Mouse (Mus musculus) hindbrain, embryonic 12.5 days (tissue): ENCODE data around the gene Abcb1a. TPM values are rescaled to one million over a fixed set of nuclear protein-coding genes. Genes with fewer than 3 reads are reported as not detected.
"Not testable (repeated sequence)": the region's sequence is repeated elsewhere in the genome, so short reads cannot be mapped to it uniquely, and the experiment has no call there.

Experiments used
- ATAC-seq: fragments of 200-750 bp; cut with Nextera tagmentation; 2 replicates; pipeline ENCODE4 v1.8.0; 2017; ENCODE audit warnings: moderate TSS enrichment; ENCODE audit not compliant: low FRiP score
- H3K27ac ChIP-seq: fragments of 300-500 bp; sonication (generic); 2 replicates; pipeline ENCODE4 v1.5.1; 2016; ENCODE audit warnings: mild to moderate bottlenecking
- H3K27me3 ChIP-seq: fragments of 300-500 bp; sonication (generic); 2 replicates; pipeline ENCODE4 v1.6.1; 2016; ENCODE audit warnings: mild to moderate bottlenecking
- H3K36me3 ChIP-seq: fragments of 300-500 bp; sonication (generic); 2 replicates; pipeline ENCODE4 v1.6.1; 2016; ENCODE audit warnings: mild to moderate bottlenecking
- H3K4me1 ChIP-seq: fragments of 300-500 bp; sonication (generic); 2 replicates; pipeline ENCODE4 v1.6.1; 2016
- H3K4me2 ChIP-seq: fragments of 300-500 bp; sonication (generic); replicated peaks from 2 replicates; pipeline ENCODE4 v1.6.1; 2016; ENCODE audit warnings: mild to moderate bottlenecking
- H3K4me3 ChIP-seq: fragments of 300-500 bp; sonication (generic); 2 replicates; pipeline ENCODE4 v1.5.1; 2016; ENCODE audit warnings: mild to moderate bottlenecking
- H3K9ac ChIP-seq: fragments of 300-500 bp; sonication (generic); 2 replicates; pipeline ENCODE4 v1.6.1; 2016; ENCODE audit warnings: mild to moderate bottlenecking, moderate library complexity
- H3K9me3 ChIP-seq: fragments of 300-500 bp; sonication (generic); replicated peaks from 2 replicates; pipeline ENCODE4 v1.6.1; 2016; ENCODE audit warnings: mild to moderate bottlenecking
- WGBS: fragments of 180-500 bp; shearing (Covaris S2); methylation state at CpG from one replicate; pipeline ENCODE4 v1.1.7; 2016; 5-methylcytosine and 5-hydroxymethylcytosine counted together
- polyA plus RNA-seq: library from polyadenylated mRNA; unstranded; fragments of >200 nt; fragmentation: Nextera tagmentation; extraction: Ambion mirVana; gene quantifications from 2 replicates; pipeline ENCODE4 v1.2.1, GENCODE M21; 2016

Gene Abcb1a
- polyA plus RNA-seq, 1 experiment from 2014 or later = 0.48 TPM

- ATAC-seq = no peak
- WGBS = 91% methylated on average over 6 of the region's 6 CpGs
These were observed 15.5 kb downstream of the Abcb1a start for GRCm38 (mm10) chr5:8675262-8675951.

GRCm38 (mm10) chr5:8675952-8676262, 16.0 kb downstream of the Abcb1a start:
- Histone ChIP-seq H3K27me3 (no peaks in the 10 kb centered on the region), H3K4me2 (no peak overlapping the region), H3K36me3 (no peaks in the 10 kb centered on the region), H3K9me3 (no peaks in the 10 kb centered on the region), H3K4me3 (no peak overlapping the region), H3K9ac (no peak overlapping the region), H3K27ac (no peak overlapping the region), H3K4me1 (no peaks in the 10 kb centered on the region)
- WGBS = 84% methylated on average over 1 of the region's 1 CpGs
- no peak for ATAC-seq

More at GRCm38 (mm10) chr5:8675262-8675951, 15.5 kb downstream of the Abcb1a start:
- Histone ChIP-seq H3K9ac (no peak overlapping the region), H3K9me3 (no peaks in the 10 kb centered on the region), H3K36me3 (no peaks in the 10 kb centered on the region), H3K27me3 (no peaks in the 10 kb centered on the region), H3K4me1 (no peaks in the 10 kb centered on the region), H3K4me2 (no peak overlapping the region), H3K4me3 (no peak overlapping the region), H3K27ac (no peak overlapping the region)

- ATAC-seq = no peak
- Histone ChIP-seq H3K4me3 (no peak overlapping the region), H3K4me2 (no peak overlapping the region), H3K4me1 (no peaks in the 10 kb centered on the region), H3K27me3 (no peaks in the 10 kb centered on the region), H3K27ac (no peak overlapping the region), H3K9me3 (no peaks in the 10 kb centered on the region), H3K36me3 (no peaks in the 10 kb centered on the region), H3K9ac (no peak overlapping the region)
- 75% methylated on average over 3 of the region's 3 CpGs for WGBS
These were observed 21.3 kb downstream of the Abcb1a start for GRCm38 (mm10) chr5:8681166-8681565.

GRCm38 (mm10) chr5:8683686-8684085, 23.8 kb downstream of the Abcb1a start:
- Histone ChIP-seq H3K4me2 (no peak overlapping the region), H3K9me3 (no peaks in the 10 kb centered on the region), H3K36me3 (no peaks in the 10 kb centered on the region), H3K27ac (no peak overlapping the region), H3K4me1 (no peaks in the 10 kb centered on the region), H3K4me3 (no peak overlapping the region), H3K27me3 (no peaks in the 10 kb centered on the region), H3K9ac (no peak overlapping the region)
- no peak for ATAC-seq
- WGBS = 92% methylated on average over 3 of the region's 3 CpGs

- 71% methylated on average over 2 of the region's 2 CpGs for WGBS
These were observed 26.2 kb downstream of the Abcb1a start for GRCm38 (mm10) chr5:8686071-8686470.

GRCm38 (mm10) chr5:8687550-8687949, 27.7 kb downstream of the Abcb1a start:
- H3K36me3 ChIP-seq = no peaks in the 10 kb centered on the region
- no peaks in the 10 kb centered on the region for H3K4me1 ChIP-seq
- no peak overlapping the region for H3K27ac ChIP-seq
- H3K9me3 ChIP-seq = no peaks in the 10 kb centered on the region
- no peak for ATAC-seq
- no peak overlapping the region for H3K4me2 ChIP-seq
- no peak overlapping the region for H3K9ac ChIP-seq
- no peak overlapping the region for H3K4me3 ChIP-seq
- no peaks in the 10 kb centered on the region for H3K27me3 ChIP-seq
- 85% methylated on average over 5 of the region's 5 CpGs for WGBS

More at GRCm38 (mm10) chr5:8686071-8686470, 26.2 kb downstream of the Abcb1a start:
- Histone ChIP-seq H3K9me3 (no peaks in the 10 kb centered on the region), H3K4me1 (no peaks in the 10 kb centered on the region), H3K27ac (no peak overlapping the region), H3K36me3 (no peaks in the 10 kb centered on the region), H3K4me3 (no peak overlapping the region), H3K9ac (no peak overlapping the region), H3K27me3 (no peaks in the 10 kb centered on the region), H3K4me2 (no peak overlapping the region)
- no peak for ATAC-seq

GRCm38 (mm10) chr5:8716061-8716460, 56.2 kb downstream of the Abcb1a start:
- no peak overlapping the region for H3K4me2 ChIP-seq
- H3K4me3 ChIP-seq = no peak overlapping the region
- no peak overlapping the region for H3K27ac ChIP-seq
- H3K9ac ChIP-seq = no peak overlapping the region
- no peaks in the 10 kb centered on the region for H3K9me3 ChIP-seq
- no peaks in the 10 kb centered on the region for H3K27me3 ChIP-seq
- no peak for ATAC-seq
- no peaks in the 10 kb centered on the region for H3K36me3 ChIP-seq
- H3K4me1 ChIP-seq = no peaks in the 10 kb centered on the region

GRCm38 (mm10) chr5:8719556-8719955, 59.7 kb downstream of the Abcb1a start:
- Histone ChIP-seq H3K4me1 (no peaks in the 10 kb centered on the region), H3K9ac (no peak overlapping the region), H3K4me3 (no peak overlapping the region), H3K4me2 (no peak overlapping the region), H3K27me3 (no peaks in the 10 kb centered on the region), H3K36me3 (no peaks in the 10 kb centered on the region), H3K27ac (no peak overlapping the region), H3K9me3 (no peaks in the 10 kb centered on the region)
- WGBS = 72% methylated on average over 1 of the region's 1 CpGs
- ATAC-seq = no peak

GRCm38 (mm10) chr5:8722224-8722623, 62.3 kb downstream of the Abcb1a start:
- Histone ChIP-seq H3K27me3 (no peaks in the 10 kb centered on the region), H3K4me1 (no peaks in the 10 kb centered on the region), H3K4me2 (no peak overlapping the region), H3K9ac (no peak overlapping the region), H3K27ac (no peak overlapping the region), H3K9me3 (no peaks in the 10 kb centered on the region), H3K36me3 (no peaks in the 10 kb centered on the region), H3K4me3 (no peak overlapping the region)
- no peak for ATAC-seq
- 36% methylated on average over 1 of the region's 1 CpGs for WGBS

- Histone ChIP-seq H3K27me3 (no peaks in the 10 kb centered on the region), H3K4me1 (no peaks in the 10 kb centered on the region), H3K4me3 (no peak overlapping the region), H3K4me2 (no peak overlapping the region), H3K27ac (no peak overlapping the region), H3K9ac (no peak overlapping the region), H3K9me3 (no peaks in the 10 kb centered on the region), H3K36me3 (no peaks in the 10 kb centered on the region)
- no peak for ATAC-seq
- 86% methylated on average over 5 of the region's 5 CpGs for WGBS
These were observed 63.0 kb downstream of the Abcb1a start for GRCm38 (mm10) chr5:8722867-8723266.

GRCm38 (mm10) chr5:8727760-8728159, 67.9 kb downstream of the Abcb1a start:
- H3K4me3 ChIP-seq = no peak overlapping the region
- WGBS = 54% methylated on average over 4 of the region's 4 CpGs
- H3K9ac ChIP-seq = no peak overlapping the region
- H3K27me3 ChIP-seq = no peaks in the 10 kb centered on the region
- no peaks in the 10 kb centered on the region for H3K9me3 ChIP-seq
- no peak overlapping the region for H3K27ac ChIP-seq
- H3K4me2 ChIP-seq = no peak overlapping the region
- H3K4me1 ChIP-seq = no peaks in the 10 kb centered on the region
- no peaks in the 10 kb centered on the region for H3K36me3 ChIP-seq
- ATAC-seq = no peak

- Histone ChIP-seq H3K4me3 (no peak overlapping the region), H3K4me2 (no peak overlapping the region), H3K9ac (no peak overlapping the region), H3K27me3 (no peaks in the 10 kb centered on the region), H3K27ac (no peak overlapping the region), H3K36me3 (no peaks in the 10 kb centered on the region), H3K9me3 (no peaks in the 10 kb centered on the region), H3K4me1 (no peaks in the 10 kb centered on the region)
- no peak for ATAC-seq
These were observed 72.8 kb downstream of the Abcb1a start for GRCm38 (mm10) chr5:8732639-8733038.

- H3K27ac ChIP-seq, H3K4me2 ChIP-seq, H3K9me3 ChIP-seq, H3K9ac ChIP-seq, H3K36me3 ChIP-seq, H3K4me3 ChIP-seq, H3K4me1 ChIP-seq, ATAC-seq, H3K27me3 ChIP-seq: not testable (repeated sequence)
- WGBS = 72% methylated on average over 8 of the region's 10 CpGs
These were observed 73.4 kb downstream of the Abcb1a start for GRCm38 (mm10) chr5:8733307-8733706.
